Mouse (Mus musculus): Measurements from ENCODE around the gene Smg5. TPM values are rescaled to one million over a fixed set of nuclear protein-coding genes. Genes with fewer than 3 reads are reported as not detected.

The Smg5 gene
- polyA plus RNA-seq, 1 experiment, result 84.5 TPM

DNA sequence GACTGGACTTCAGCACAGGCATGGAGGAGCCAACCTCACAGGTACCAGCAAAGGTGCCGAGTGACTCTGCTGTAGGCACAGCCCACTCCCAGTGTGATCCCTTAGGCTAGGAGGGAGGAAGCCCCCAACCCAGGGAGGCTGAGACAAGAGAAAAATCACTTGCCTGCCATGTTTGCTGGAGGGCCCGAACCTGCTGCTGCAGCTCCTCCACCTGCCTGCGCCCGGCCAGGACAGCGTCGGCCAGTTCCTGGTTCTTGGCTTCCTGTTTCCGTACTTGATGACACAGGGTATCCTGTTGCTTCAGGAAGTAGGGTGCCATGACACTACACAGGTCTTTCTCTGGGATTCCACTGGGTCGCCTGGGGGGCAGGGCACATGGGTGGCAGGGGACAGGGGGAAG lies 59.7 kb downstream of the Smg5 start:
- Histone ChIP-seq H3K79me2 (ENCODE audit: control insufficient read depth, insufficient read depth) (peaks cover 8% of the 10 kb centered on the region), H3K27me3 (ENCODE audit: control insufficient read depth, insufficient read depth, insufficient read length) (no peaks in the 10 kb centered on the region), H3K4me3 (ENCODE audit: insufficient read depth, poor library complexity, severe bottlenecking) (no peak overlapping the region), H3ac (ENCODE audit: control insufficient read depth, insufficient read length, low read depth) (no peak overlapping the region), H3K36me3 (ENCODE audit: control insufficient read depth, insufficient read depth) (peaks cover 10% of the 10 kb centered on the region), H3K79me3 (ENCODE audit: low read depth) (peaks cover 2% of the 10 kb centered on the region)
- TF ChIP-seq CTCF (IDR thresholded peaks at IDR 0.05; ENCODE audit: control insufficient read depth, insufficient read depth, insufficient read length) (no peak), FOSL1 (IDR thresholded peaks at IDR 0.05; ENCODE audit: insufficient read depth, low read length, poor library complexity, severe bottlenecking) (no peak), MAX (IDR thresholded peaks at IDR 0.05) (no peak), MYOG (IDR thresholded peaks at IDR 0.05; ENCODE audit: control insufficient read depth, extremely low read depth, insufficient read length) (no peak), MYOD1 (IDR thresholded peaks at IDR 0.05; ENCODE audit: control insufficient read depth, insufficient read length, low read depth) (no peak), CEBPB (IDR thresholded peaks at IDR 0.05; ENCODE audit: low read depth) (no peak), USF1 (IDR thresholded peaks at IDR 0.05; ENCODE audit: low read depth) (no peak)

DNA sequence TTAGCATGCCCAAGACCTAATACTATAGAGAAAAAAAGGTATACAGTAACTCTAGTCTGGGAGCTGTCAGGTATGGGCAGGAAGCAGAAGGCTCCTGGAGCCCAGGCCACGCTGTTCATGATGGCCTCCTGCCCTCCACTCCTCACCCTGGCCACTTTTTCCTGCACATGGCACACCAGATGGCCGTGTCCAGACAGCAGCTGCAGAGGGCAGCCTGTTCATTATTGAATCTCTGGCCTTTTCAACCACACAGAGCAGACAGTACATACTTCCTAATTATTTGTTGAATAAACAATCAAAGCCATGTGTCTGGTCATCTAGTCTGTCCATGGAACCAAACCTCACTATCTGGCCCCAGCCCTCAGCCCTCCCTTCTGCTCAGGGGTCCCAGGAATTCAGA lies 62.6 kb downstream of the Smg5 start:
- H3K36me3 ChIP-seq (ENCODE audit: control insufficient read depth, insufficient read depth), result peaks cover 17% of the 10 kb centered on the region
- no peak overlapping the region for H3K4me3 ChIP-seq (ENCODE audit: insufficient read depth, poor library complexity, severe bottlenecking)
- H3K79me3 ChIP-seq (ENCODE audit: low read depth), result peaks cover 5% of the 10 kb centered on the region
- no peaks in the 10 kb centered on the region for H3K27me3 ChIP-seq (ENCODE audit: control insufficient read depth, insufficient read depth, insufficient read length)
- peaks cover 12% of the 10 kb centered on the region for H3K79me2 ChIP-seq (ENCODE audit: control insufficient read depth, insufficient read depth)
- H3ac ChIP-seq (ENCODE audit: control insufficient read depth, insufficient read length, low read depth), result no peak overlapping the region
- no peak for TF ChIP-seq USF1 (IDR thresholded peaks at IDR 0.05; ENCODE audit: low read depth)
- no peak for TF ChIP-seq CEBPB (IDR thresholded peaks at IDR 0.05; ENCODE audit: low read depth)
- no peak for TF ChIP-seq CTCF (IDR thresholded peaks at IDR 0.05; ENCODE audit: control insufficient read depth, insufficient read depth, insufficient read length)

DNA sequence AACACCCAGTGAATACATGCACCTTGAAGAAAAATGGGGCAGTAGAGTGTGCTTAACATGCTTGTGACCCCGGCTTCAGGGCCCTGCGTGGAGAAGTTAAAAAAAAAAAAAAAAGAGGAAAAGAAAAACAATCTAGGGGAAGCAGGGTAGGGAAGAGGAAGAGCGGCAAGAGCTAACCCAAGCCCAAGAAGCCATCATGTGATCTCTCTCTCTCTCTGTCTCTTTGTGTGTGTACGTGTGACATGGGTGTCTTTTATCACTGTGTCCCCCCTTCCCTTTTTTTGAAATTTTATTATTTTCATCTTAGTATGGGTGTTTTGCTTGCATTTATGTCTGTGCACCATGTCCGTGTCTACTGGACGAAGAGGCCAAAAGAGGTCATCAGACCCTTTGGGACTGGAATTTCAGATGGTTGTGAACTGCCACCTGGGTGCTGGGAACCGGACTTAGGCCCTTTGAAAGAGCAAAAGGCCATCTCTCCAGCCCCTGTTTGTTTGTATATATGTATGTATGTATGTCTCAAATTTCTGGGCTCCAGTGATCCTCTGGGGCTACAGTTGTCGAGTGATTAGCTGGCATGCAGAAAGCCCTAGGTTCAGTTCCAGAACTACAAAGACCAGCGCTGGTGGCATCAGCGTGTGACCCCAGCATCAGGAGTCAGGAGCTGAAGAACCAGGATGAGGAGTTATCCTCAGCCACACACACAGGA lies 67.6 kb downstream of the Smg5 start:
- Histone ChIP-seq H3ac (ENCODE audit: control insufficient read depth, insufficient read length, low read depth) (no peak overlapping the region), H3K79me2 (ENCODE audit: control insufficient read depth, insufficient read depth) (peaks cover 61% of the 10 kb centered on the region), H3K27me3 (ENCODE audit: control insufficient read depth, insufficient read depth, insufficient read length) (no peaks in the 10 kb centered on the region), H3K36me3 (ENCODE audit: control insufficient read depth, insufficient read depth) (peaks cover 16% of the 10 kb centered on the region), H3K79me3 (ENCODE audit: low read depth) (peaks cover 21% of the 10 kb centered on the region), H3K4me3 (ENCODE audit: insufficient read depth, poor library complexity, severe bottlenecking) (no peak overlapping the region)
- TF ChIP-seq MYOG (IDR thresholded peaks at IDR 0.05; ENCODE audit: control insufficient read depth, extremely low read depth, insufficient read length) (no peak), USF1 (IDR thresholded peaks at IDR 0.05; ENCODE audit: low read depth) (no peak), CTCF (IDR thresholded peaks at IDR 0.05; ENCODE audit: control insufficient read depth, insufficient read depth, insufficient read length) (no peak), CEBPB (IDR thresholded peaks at IDR 0.05; ENCODE audit: low read depth) (no peak), MAX (IDR thresholded peaks at IDR 0.05) (no peak), MYOD1 (IDR thresholded peaks at IDR 0.05; ENCODE audit: control insufficient read depth, insufficient read length, low read depth) (no peak), FOSL1 (IDR thresholded peaks at IDR 0.05; ENCODE audit: insufficient read depth, low read length, poor library complexity, severe bottlenecking) (no peak)

DNA sequence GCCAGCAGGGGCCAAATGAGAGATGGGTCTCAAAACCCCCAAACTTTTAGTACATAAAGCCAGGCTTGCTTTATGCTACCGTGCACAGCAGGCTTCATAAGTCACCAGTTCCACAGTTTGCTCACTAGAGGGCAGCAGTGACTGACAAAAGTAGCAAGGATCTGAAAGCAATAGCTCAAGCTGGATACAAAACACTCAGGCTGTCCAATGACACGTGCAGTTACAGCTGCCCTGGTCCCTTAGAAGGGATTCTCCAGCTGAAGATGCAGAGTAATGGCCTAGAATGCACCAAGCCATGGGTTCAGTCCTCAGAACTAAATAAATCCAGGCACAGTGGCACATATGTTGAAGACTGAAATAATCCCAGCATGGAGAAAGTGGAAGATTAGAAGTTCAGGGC lies 71.0 kb downstream of the Smg5 start:
- no peak for TF ChIP-seq CEBPB (IDR thresholded peaks at IDR 0.05; ENCODE audit: low read depth)
- TF ChIP-seq MYOG (IDR thresholded peaks at IDR 0.05; ENCODE audit: control insufficient read depth, extremely low read depth, insufficient read length), result no peak
- no peak for TF ChIP-seq USF1 (IDR thresholded peaks at IDR 0.05; ENCODE audit: low read depth)
- TF ChIP-seq MYOD1 (IDR thresholded peaks at IDR 0.05; ENCODE audit: control insufficient read depth, insufficient read length, low read depth), result no peak
- TF ChIP-seq CTCF (IDR thresholded peaks at IDR 0.05; ENCODE audit: control insufficient read depth, insufficient read depth, insufficient read length), result peak; percentile 43
- peak; percentile 52 for TF ChIP-seq MAX (IDR thresholded peaks at IDR 0.05)
- H3K4me3 ChIP-seq (ENCODE audit: insufficient read depth, poor library complexity, severe bottlenecking), result no peak overlapping the region
- no peak overlapping the region for H3ac ChIP-seq (ENCODE audit: control insufficient read depth, insufficient read length, low read depth)
- peaks cover 65% of the 10 kb centered on the region for H3K79me2 ChIP-seq (ENCODE audit: control insufficient read depth, insufficient read depth)
- peaks cover 18% of the 10 kb centered on the region for H3K36me3 ChIP-seq (ENCODE audit: control insufficient read depth, insufficient read depth)
- peaks cover 28% of the 10 kb centered on the region for H3K79me3 ChIP-seq (ENCODE audit: low read depth)
- H3K27me3 ChIP-seq (ENCODE audit: control insufficient read depth, insufficient read depth, insufficient read length), result no peaks in the 10 kb centered on the region

DNA sequence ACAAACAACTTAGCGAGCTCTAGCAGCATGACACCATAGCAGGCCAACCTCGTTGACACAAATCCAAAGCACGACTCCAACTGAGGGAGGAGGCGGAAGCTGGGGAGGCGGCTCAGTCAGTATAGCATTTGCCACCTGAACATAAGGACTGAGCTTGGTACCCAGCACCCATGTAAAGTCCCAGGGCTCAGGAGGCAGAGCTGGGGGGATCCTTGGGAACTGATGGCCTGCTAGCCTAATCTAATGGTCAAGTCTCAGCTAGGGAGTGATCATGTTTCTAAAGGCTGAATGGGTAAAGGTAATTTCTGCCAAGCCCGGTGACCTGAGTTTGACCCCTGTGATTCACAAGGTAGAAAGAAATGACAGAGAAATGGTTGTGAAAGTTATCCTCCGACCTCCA lies 71.5 kb downstream of the Smg5 start:
- TF ChIP-seq CEBPB (IDR thresholded peaks at IDR 0.05; ENCODE audit: low read depth) (no peak), USF1 (IDR thresholded peaks at IDR 0.05; ENCODE audit: low read depth) (no peak), FOSL1 (IDR thresholded peaks at IDR 0.05; ENCODE audit: insufficient read depth, low read length, poor library complexity, severe bottlenecking) (no peak), MYOD1 (IDR thresholded peaks at IDR 0.05; ENCODE audit: control insufficient read depth, insufficient read length, low read depth) (no peak), MYOG (IDR thresholded peaks at IDR 0.05; ENCODE audit: control insufficient read depth, extremely low read depth, insufficient read length) (no peak), MAX (IDR thresholded peaks at IDR 0.05) (no peak), CTCF (IDR thresholded peaks at IDR 0.05; ENCODE audit: control insufficient read depth, insufficient read depth, insufficient read length) (no peak)
- Histone ChIP-seq H3ac (ENCODE audit: control insufficient read depth, insufficient read length, low read depth) (no peak overlapping the region), H3K36me3 (ENCODE audit: control insufficient read depth, insufficient read depth) (peaks cover 18% of the 10 kb centered on the region), H3K4me3 (ENCODE audit: insufficient read depth, poor library complexity, severe bottlenecking) (no peak overlapping the region), H3K79me2 (ENCODE audit: control insufficient read depth, insufficient read depth) (peaks cover 65% of the 10 kb centered on the region), H3K79me3 (ENCODE audit: low read depth) (peaks cover 28% of the 10 kb centered on the region), H3K27me3 (ENCODE audit: control insufficient read depth, insufficient read depth, insufficient read length) (no peaks in the 10 kb centered on the region)

DNA sequence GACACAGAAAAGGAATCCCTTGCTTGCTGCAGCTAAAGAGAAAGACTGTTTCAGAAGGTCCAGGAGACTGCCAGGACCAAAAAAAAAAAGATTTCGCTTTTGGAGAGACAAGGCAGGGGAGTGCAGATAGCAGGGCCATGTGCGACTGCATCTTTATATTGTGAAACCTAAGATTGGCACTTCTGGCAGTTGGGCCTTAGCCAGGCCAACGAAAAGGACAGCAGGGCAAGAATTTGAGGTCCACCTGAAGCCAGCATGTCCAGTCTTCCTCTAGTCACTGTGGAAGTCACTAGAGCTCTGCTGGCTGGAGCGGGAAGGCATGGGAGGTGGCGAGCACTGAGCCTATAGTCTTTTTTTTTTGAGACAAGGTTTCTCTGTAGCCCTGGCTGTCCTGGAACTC lies 72.9 kb downstream of the Smg5 start:
- Histone ChIP-seq H3K4me3 (ENCODE audit: insufficient read depth, poor library complexity, severe bottlenecking) (peak overlapping the region; percentile 50), H3ac (ENCODE audit: control insufficient read depth, insufficient read length, low read depth) (peak overlapping the region; percentile 66), H3K79me2 (ENCODE audit: control insufficient read depth, insufficient read depth) (peaks cover 58% of the 10 kb centered on the region), H3K79me3 (ENCODE audit: low read depth) (peaks cover 24% of the 10 kb centered on the region), H3K36me3 (ENCODE audit: control insufficient read depth, insufficient read depth) (peaks cover 19% of the 10 kb centered on the region), H3K27me3 (ENCODE audit: control insufficient read depth, insufficient read depth, insufficient read length) (no peaks in the 10 kb centered on the region)
- TF ChIP-seq MYOG (IDR thresholded peaks at IDR 0.05; ENCODE audit: control insufficient read depth, extremely low read depth, insufficient read length) (no peak), USF1 (IDR thresholded peaks at IDR 0.05; ENCODE audit: low read depth) (no peak), CEBPB (IDR thresholded peaks at IDR 0.05; ENCODE audit: low read depth) (no peak), MAX (IDR thresholded peaks at IDR 0.05) (no peak), FOSL1 (IDR thresholded peaks at IDR 0.05; ENCODE audit: insufficient read depth, low read length, poor library complexity, severe bottlenecking) (no peak), MYOD1 (IDR thresholded peaks at IDR 0.05; ENCODE audit: control insufficient read depth, insufficient read length, low read depth) (no peak), CTCF (IDR thresholded peaks at IDR 0.05; ENCODE audit: control insufficient read depth, insufficient read depth, insufficient read length) (no peak)
